Comparison of ENCODE assay signal across 8 mouse cellular contexts in genomic region chr11:76570741-76571612, GRCm38 (mm10). TPM values are rescaled to one million over a fixed set of nuclear protein-coding genes. Genes with fewer than 3 reads are reported as not detected.
A peak's percentile ranks its signal among the peaks of the same experiment; 100 is the strongest.
DNase-seq lines count a peak whose midpoint lies in the region; ATAC-seq and TF ChIP-seq lines count a peak whose summit lies in the region.

No protein-coding gene starts in this region.

- H3K4me2 ChIP-seq in embryonic facial prominence, embryonic 14.5 days (ENCODE audit: low read depth, low read length), result peak overlapping the region; percentile 97
- H3K4me2 ChIP-seq in hindbrain, embryonic 14.5 days (replicated peaks), result peak overlapping the region; percentile 87
- peak overlapping the region; percentile 92 for H3K4me2 ChIP-seq in limb, embryonic 11.5 days (ENCODE audit: low read depth, severe bottlenecking)
- peak overlapping the region; percentile 98 for H3K4me2 ChIP-seq in neural tube, embryonic 11.5 days (ENCODE audit: low read depth)

- in situ Hi-C loops in ES-E14 (cut with MboI; ENCODE audit: low sequenced_read_pairs in 2 of 2, unreplicated experiment in 2 of 2), result no loop called here

- H3K4me1 ChIP-seq in ES-E14 (ENCODE audit: control insufficient read depth in 2 of 2, insufficient read depth in 2 of 2, low read length in 2 of 2, poor library complexity in 1 of 2), result peaks cover 3 to 16% of the 10 kb centered on the region in 2 experiments; a peak in 2 of 4 replicates
- peaks cover 33% of the 10 kb centered on the region for H3K4me1 ChIP-seq in embryonic facial prominence, embryonic 14.5 days (ENCODE audit: control insufficient read depth, insufficient read depth, low read length)
- H3K4me1 ChIP-seq in hindbrain, embryonic 14.5 days (replicated peaks; ENCODE audit: control insufficient read depth, insufficient read depth, low read length), result peaks cover 23% of the 10 kb centered on the region
- peaks cover 37% of the 10 kb centered on the region for H3K4me1 ChIP-seq in limb, embryonic 11.5 days (ENCODE audit: control insufficient read depth, insufficient read depth, low read length)
- H3K4me1 ChIP-seq in neural tube, embryonic 11.5 days (ENCODE audit: control insufficient read depth, insufficient read depth, low read length), result peaks cover 8% of the 10 kb centered on the region

- H3K27ac ChIP-seq in ES-E14 (ENCODE audit: insufficient read depth, low read depth, low read length, poor library complexity, severe bottlenecking), result no peak overlapping the region
- no peak overlapping the region for H3K27ac ChIP-seq in embryonic facial prominence, embryonic 14.5 days (replicated peaks; ENCODE audit: low read depth, low read length)
- no peak overlapping the region; the same call in 1 of the 2 replicates for H3K27ac ChIP-seq in hindbrain, embryonic 14.5 days
- peak overlapping the region; percentile 23; the same call in 1 of the 2 replicates for H3K27ac ChIP-seq in limb, embryonic 11.5 days (replicated peaks; ENCODE audit: low read depth, low read length)
- H3K27ac ChIP-seq in neural tube, embryonic 11.5 days (ENCODE audit: low read depth, low read length), result no peak overlapping the region

- H3K9ac ChIP-seq in ES-E14 (ENCODE audit: insufficient read depth, low read depth, low read length, poor library complexity, severe bottlenecking), result peak overlapping the region; percentile 80
- peak overlapping the region; percentile 77 for H3K9ac ChIP-seq in embryonic facial prominence, embryonic 14.5 days (ENCODE audit: low read depth, low read length)
- H3K9ac ChIP-seq in hindbrain, embryonic 14.5 days, result peak overlapping the region; percentile 71
- peak overlapping the region; percentile 88 for H3K9ac ChIP-seq in limb, embryonic 11.5 days (ENCODE audit: low read length)
- H3K9ac ChIP-seq in neural tube, embryonic 11.5 days (ENCODE audit: low read length), result peak overlapping the region; percentile 73

- H3K4me3 ChIP-seq in ES-E14 (ENCODE audit: insufficient read depth in 1 of 2, low read depth in 1 of 2, low read length in 2 of 2, poor library complexity in 1 of 2, severe bottlenecking in 1 of 2), result peak overlapping the region; percentile 82 to 83
- H3K4me3 ChIP-seq in embryonic facial prominence, embryonic 14.5 days (ENCODE audit: low read depth, low read length), result peak overlapping the region; percentile 70
- peak overlapping the region; percentile 58 for H3K4me3 ChIP-seq in hindbrain, embryonic 14.5 days (replicated peaks; ENCODE audit: low read length)
- peak overlapping the region; percentile 82 for H3K4me3 ChIP-seq in limb, embryonic 11.5 days (ENCODE audit: low read depth, low read length)
- H3K4me3 ChIP-seq in neural tube, embryonic 11.5 days (ENCODE audit: low read depth, low read length), result peak overlapping the region; percentile 52

- no peaks in the 10 kb centered on the region for H3K9me3 ChIP-seq in ES-E14 (ENCODE audit: control insufficient read depth, insufficient read depth, low read depth, low read length)
- no peaks in the 10 kb centered on the region for H3K9me3 ChIP-seq in embryonic facial prominence, embryonic 14.5 days (ENCODE audit: control insufficient read depth, low read length)
- H3K9me3 ChIP-seq in hindbrain, embryonic 14.5 days (ENCODE audit: control insufficient read depth, low read length), result no peaks in the 10 kb centered on the region
- H3K9me3 ChIP-seq in limb, embryonic 11.5 days (ENCODE audit: control insufficient read depth, low read length), result no peaks in the 10 kb centered on the region
- no peaks in the 10 kb centered on the region for H3K9me3 ChIP-seq in neural tube, embryonic 11.5 days (ENCODE audit: control insufficient read depth, low read length)

- peak; percentile 17 for DNase-seq in gastrocnemius, postnatal 10 days
- DNase-seq in gastrocnemius, adult 8-10 months (ENCODE audit: low spot score in 2 of 2), result no peak
- DNase-seq in ES-E14 (ENCODE audit: low read depth, low spot score), result no peak
- peak; percentile 79 for DNase-seq in embryonic facial prominence, embryonic 14.5 days (ENCODE audit: low spot score)
- DNase-seq in hindbrain, embryonic 14.5 days (ENCODE audit: low spot score), result peak; percentile 62
- DNase-seq in limb, embryonic 11.5 days (ENCODE audit: low spot score), result peak; percentile 80
- peak; percentile 79 for DNase-seq in neural tube, embryonic 11.5 days (ENCODE audit: low spot score)
- DNase-seq in adipocyte (ENCODE audit: low spot score), result no peak

- H3K27me3 ChIP-seq in embryonic facial prominence, embryonic 14.5 days (replicated peaks; ENCODE audit: control insufficient read depth, insufficient read depth, low read length), result 0 out of 2 replicates have a peak, but pooled peaks cover 4% of the 10 kb centered on the region
- no peaks in the 10 kb centered on the region for H3K27me3 ChIP-seq in hindbrain, embryonic 14.5 days (ENCODE audit: control insufficient read depth, insufficient read depth, low read length)
- H3K27me3 ChIP-seq in limb, embryonic 11.5 days (ENCODE audit: control insufficient read depth, insufficient read depth, low read length), result no peaks in the 10 kb centered on the region
- H3K27me3 ChIP-seq in neural tube, embryonic 11.5 days (ENCODE audit: control insufficient read depth, insufficient read depth, low read length), result no peaks in the 10 kb centered on the region

- WGBS in embryonic facial prominence, embryonic 14.5 days, result under 1% methylated on average over 42 of the region's 66 CpGs
- 1% methylated on average over 63 of the region's 66 CpGs for WGBS in hindbrain, embryonic 14.5 days
- 0% methylated on average over 66 of the region's 66 CpGs for WGBS in limb, embryonic 11.5 days
- under 1% methylated on average over 59 of the region's 66 CpGs for WGBS in neural tube, embryonic 11.5 days

- peak; percentile 80 for ATAC-seq in embryonic facial prominence, embryonic 14.5 days (ENCODE audit: low read depth)
- peak; percentile 82 for ATAC-seq in hindbrain, embryonic 14.5 days (ENCODE audit: low FRiP score)
- ATAC-seq in limb, embryonic 11.5 days (ENCODE audit: insufficient number of reproducible peaks, low FRiP score, low TSS enrichment, low read depth), result peak; percentile 85
- ATAC-seq in neural tube, embryonic 11.5 days (ENCODE audit: insufficient read depth, low FRiP score, low TSS enrichment), result peak; percentile 83

- no peaks in the 10 kb centered on the region for H3K36me3 ChIP-seq in ES-E14 (ENCODE audit: control insufficient read depth, insufficient read depth, low read length, poor library complexity, severe bottlenecking)
- H3K36me3 ChIP-seq in embryonic facial prominence, embryonic 14.5 days (ENCODE audit: control insufficient read depth, insufficient read depth, low read length), result no peaks in the 10 kb centered on the region
- H3K36me3 ChIP-seq in hindbrain, embryonic 14.5 days (replicated peaks; ENCODE audit: control insufficient read depth, insufficient read depth), result no peaks in the 10 kb centered on the region
- H3K36me3 ChIP-seq in limb, embryonic 11.5 days (ENCODE audit: control insufficient read depth, insufficient read depth, low read length), result no peaks in the 10 kb centered on the region
- no peaks in the 10 kb centered on the region for H3K36me3 ChIP-seq in neural tube, embryonic 11.5 days (ENCODE audit: control insufficient read depth, insufficient read depth, low read length)

TF ChIP-seq in ES-E14, 5 proteins besides CTCF, POLR2A, EP300 and RAD21:
- no peak for TF ChIP-seq CHD2 (IDR thresholded peaks at IDR 0.05; ENCODE audit: low read depth, low read length)
- no peak for TF ChIP-seq MAFK (IDR thresholded peaks at IDR 0.05; ENCODE audit: insufficient read depth, low read depth, low read length)
- no peak for TF ChIP-seq HCFC1 (IDR thresholded peaks at IDR 0.05; ENCODE audit: borderline replicate concordance, insufficient read depth, low read length)
- TF ChIP-seq ZC3H11A (IDR thresholded peaks at IDR 0.05; ENCODE audit: borderline replicate concordance, low read depth, low read length), result no peak
- no peak for TF ChIP-seq ZNF384 (IDR thresholded peaks at IDR 0.05; ENCODE audit: low read depth, low read length)

RNA-seq across cellular contexts. Expression of gene Abr, which starts 51.1 kb away (rescaled TPM):
- total RNA-seq in gastrocnemius, postnatal 10 days (2021), result 10 to 100 TPM; 23.9 to 27.0 TPM
- 10 to 100 TPM in 1 of 4 experiments, 1 to 10 TPM in 3; 5.5 to 10.6 (median 6.4) TPM for total RNA-seq in gastrocnemius, adult 8-10 months (2022)
- total RNA-seq in ES-E14 (2012; rRNA removed), result 28.6 and 34.1 TPM in 2 replicates
- polyA plus RNA-seq in embryonic facial prominence, embryonic 14.5 days (2014; fragmentation: Nextera tagmentation; extraction: Ambion mirVana), result 35.3 and 41.4 TPM in 2 replicates
- 115 and 123 TPM in 2 replicates for polyA plus RNA-seq in hindbrain, embryonic 14.5 days (2014; fragmentation: Nextera tagmentation; extraction: Ambion mirVana)
- polyA plus RNA-seq in limb, embryonic 11.5 days (2014; fragmentation: Nextera tagmentation; extraction: Ambion mirVana), result 45.2 and 50.1 TPM in 2 replicates
- 43.2 and 44.9 TPM in 2 replicates for polyA plus RNA-seq in neural tube, embryonic 11.5 days (2014; fragmentation: Nextera tagmentation; extraction: Ambion mirVana)

Comparison
In these comparisons a context has a peak if more than half of its experiments do, and no peak if none do; other contexts are left out.
1. DNase-seq: peak in gastrocnemius, postnatal 10 days (single experiment), embryonic facial prominence, embryonic 14.5 days (single experiment), hindbrain, embryonic 14.5 days (single experiment), limb, embryonic 11.5 days (single experiment) and neural tube, embryonic 11.5 days (single experiment); none in gastrocnemius, adult 8-10 months (0 of 2), ES-E14 (single experiment) and adipocyte (single experiment).
2. Peak in every context shown above with its lines, with median percentiles within 50 percentile points of each other: H3K4me3 ChIP-seq, H3K9ac ChIP-seq, ATAC-seq and H3K4me2 ChIP-seq.